Mouse (Mus musculus): ENCODE data around the gene Rora.

- TF ChIP-seq CTCF (IDR thresholded peaks at IDR 0.05; ENCODE audit: extremely low read depth, insufficient read length, insufficient replicate concordance, low read depth, low read length): no peak
- no peak for TF ChIP-seq POLR2A (IDR thresholded peaks at IDR 0.05; ENCODE audit: low read depth, low read length)
Measured at GRCm38 (mm10) chr9:68804229-68804628, 150.6 kb downstream of the Rora start.
